Mouse (Mus musculus): ENCODE data around the gene Csrnp1. TPM values are rescaled to one million over a fixed set of nuclear protein-coding genes. Genes with fewer than 3 reads are reported as not detected.
A peak's percentile ranks its signal among the peaks of the same experiment; 100 is the strongest.

The Csrnp1 gene
- total RNA-seq, 2 experiments from 2014 or later: 17.4 to 17.7 TPM

DNA sequence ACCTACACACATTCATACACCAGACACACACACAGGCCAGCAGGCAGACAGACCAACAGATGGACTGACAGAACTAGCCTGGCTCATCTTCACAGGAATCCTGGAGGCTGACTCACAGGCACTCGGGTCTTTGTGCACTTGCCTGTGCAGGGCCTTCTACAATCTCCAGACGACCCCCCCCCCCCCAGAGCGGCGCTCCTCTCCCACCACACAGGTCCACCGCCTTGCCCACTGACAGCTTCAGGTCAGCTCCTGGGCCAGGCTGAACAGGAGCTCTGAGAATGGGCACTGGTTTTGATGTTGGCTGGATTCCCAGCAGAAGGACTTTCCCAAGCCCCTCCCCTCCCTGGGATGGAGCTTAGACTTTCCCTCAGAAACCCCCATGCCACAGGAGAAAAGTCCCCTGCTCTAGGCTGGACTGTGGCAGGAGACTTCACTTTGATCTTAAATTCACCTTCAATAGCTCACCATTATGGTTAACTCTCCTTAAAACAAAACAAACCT is 6.8 kb downstream of the Csrnp1 start:
- DNase-seq: peak; percentile 58

DNA sequence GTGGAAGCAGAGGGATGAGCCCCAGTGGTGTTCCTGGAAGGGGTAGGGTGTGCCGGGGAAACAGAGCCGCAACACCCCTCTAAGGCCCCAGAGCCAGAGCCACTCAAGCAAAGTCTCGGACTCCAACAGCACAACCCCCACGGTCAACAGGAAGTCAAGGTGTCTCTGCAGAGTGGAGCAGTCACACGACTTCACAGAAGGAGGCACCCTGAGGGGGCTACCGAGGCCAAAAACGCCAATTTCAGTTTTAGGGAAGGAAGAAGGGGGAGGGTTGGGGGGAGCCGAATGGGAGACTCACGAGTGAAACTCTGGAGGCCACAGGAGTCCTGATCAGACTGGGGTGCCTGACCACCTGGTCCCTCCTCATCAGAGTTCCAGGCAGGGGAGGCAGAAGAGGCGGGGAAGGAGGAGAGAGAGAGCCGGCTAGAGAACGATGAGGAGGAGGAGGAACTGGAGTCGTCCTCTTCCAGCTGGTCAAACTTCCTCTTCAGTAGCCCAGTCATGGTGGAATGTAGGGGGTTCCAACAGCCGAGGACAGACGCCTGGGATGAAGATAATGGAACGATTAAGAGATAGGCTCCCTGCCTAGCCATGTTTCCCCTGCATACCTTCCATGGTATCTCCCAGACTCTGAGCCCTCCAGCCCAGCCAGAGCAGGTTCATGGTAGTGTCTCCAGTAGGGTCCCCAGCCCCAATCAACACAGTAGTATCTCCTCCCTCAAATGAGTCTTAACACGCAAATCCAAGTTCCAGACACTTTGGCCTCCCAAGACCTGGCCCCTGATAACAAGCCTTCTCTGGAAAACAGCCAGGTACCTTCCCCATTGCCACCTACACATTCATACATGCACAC is 7.5 kb downstream of the Csrnp1 start:
- no peak for DNase-seq

DNA sequence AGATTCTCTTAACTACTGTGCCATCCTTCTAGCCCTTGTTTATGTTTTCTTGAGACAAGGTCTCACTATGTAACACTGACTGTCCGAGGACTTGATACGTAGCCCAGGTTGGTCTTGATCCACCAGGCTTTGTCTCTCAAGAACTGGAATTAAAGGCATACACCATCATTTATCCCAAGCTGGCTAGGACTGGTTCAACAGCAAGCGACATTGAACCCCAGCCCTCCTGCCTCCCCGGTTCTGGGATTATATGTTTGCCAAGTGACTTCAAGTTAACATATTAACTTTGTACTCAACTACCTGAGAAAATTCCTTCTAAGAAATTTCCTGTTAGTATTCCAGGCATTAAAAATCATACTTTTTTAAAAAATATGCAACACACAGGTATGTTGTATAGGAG is 9.2 kb downstream of the Csrnp1 start:
- DNase-seq: no peak

DNA sequence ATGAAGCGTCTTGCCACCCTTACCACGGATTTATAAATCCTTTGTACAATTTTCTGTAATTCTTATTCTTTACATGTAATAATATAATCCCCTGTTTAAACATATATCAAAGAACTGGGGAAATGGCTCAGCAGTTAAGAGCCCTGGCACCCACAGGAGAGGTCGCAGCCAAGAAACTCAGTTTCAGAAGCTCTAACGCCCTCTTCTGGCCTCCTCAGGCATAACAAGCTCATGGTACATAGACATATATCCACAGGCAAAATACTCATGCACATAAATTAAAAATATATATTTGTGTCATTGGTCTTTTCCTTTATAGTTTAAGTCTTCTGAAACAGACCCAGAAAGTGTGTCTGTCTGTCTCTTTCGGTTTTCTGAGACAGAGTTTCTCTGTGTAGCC is 9.8 kb downstream of the Csrnp1 start:
- DNase-seq: no peak

DNA sequence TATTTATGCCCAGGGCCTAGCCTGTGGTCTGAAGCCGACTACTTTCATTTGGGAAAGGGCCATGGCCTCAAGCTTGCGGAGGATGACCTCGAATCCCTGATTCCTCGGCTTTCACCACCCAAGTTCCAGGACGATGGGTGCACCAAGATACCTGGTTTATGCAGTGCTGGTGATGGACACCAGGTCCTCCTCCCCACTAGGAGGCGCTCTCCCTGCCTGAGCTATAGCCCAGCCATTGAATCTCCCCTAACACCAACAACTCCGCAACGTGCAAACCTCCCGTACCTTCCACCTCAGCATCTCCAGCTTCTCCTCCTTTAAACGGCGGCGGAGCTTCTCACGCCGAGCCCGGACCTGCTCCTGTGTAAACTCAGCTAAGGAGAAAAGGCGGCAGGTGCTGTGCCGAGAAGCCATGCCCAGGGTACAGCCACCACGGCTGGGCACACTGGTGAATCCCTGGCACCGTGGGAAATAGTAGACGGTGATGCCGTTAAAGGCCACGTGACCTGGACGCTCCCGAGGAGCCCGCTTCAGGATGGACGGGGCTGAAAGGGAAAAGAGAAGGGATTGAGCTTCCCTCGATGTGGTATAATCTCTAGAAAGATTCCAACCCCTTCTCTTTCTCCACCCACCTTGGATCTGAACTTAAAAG is 10.5 kb downstream of the Csrnp1 start:
- no peak for DNase-seq

DNA sequence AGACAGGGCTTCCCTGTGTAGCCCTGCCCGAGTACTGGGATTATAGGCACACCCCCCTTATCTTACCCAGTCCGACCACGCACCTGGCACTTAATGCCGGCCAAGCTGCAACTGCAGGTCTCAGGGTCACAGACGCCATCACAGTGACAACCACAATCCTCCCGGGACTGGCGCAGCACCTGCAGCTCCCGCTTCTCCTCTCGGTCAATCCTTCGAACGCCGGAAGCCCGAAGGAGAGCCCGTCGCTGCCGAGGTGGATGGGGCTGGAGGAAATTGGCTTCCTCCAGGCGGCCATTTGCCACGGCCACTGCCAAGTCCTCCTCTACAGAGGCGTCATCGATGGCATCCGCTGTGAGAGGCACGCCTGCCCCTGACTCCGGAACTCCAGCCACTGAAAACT is 11.2 kb downstream of the Csrnp1 start:
- no peak for DNase-seq

DNA sequence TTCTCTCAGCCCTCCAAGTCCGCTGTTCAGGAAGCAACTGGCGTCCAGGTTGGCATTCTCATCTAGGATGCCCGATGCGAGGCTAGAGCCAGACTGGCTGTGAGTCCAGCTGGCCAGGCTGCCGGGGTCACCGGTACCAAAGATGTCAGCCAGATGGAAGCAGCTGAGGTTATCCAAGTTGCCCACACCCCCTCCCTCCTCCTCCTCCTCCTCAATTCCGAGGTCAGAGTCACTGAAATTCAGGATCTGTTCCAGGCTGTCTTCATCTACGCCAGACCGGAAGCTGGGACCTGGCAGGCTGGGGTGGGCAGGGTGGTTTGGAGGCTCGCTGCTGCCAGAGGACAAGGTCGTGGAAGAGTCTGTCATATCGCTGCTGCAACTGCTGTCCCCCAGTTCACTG is 11.9 kb downstream of the Csrnp1 start:
- DNase-seq: no peak

DNA sequence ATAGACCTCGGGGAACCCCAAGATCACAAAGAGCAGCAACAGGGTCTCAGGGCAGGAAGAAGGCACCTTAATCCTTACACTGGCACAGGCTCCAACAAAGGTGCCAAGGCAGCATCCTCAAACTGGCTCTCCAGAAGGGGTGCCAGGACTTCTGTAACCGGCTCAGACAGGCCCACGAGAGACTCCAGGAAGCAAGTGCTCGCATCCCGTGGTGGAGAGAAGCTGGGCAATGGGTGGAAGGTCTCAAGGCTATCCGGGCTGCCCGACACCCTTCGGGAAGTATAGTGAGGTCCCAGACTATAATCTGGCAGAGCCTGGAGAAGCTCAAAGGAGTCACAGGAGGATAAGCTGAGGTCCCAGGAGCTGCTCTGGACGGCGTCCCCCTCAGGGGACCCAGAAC is 12.3 kb downstream of the Csrnp1 start:
- DNase-seq: no peak

DNA sequence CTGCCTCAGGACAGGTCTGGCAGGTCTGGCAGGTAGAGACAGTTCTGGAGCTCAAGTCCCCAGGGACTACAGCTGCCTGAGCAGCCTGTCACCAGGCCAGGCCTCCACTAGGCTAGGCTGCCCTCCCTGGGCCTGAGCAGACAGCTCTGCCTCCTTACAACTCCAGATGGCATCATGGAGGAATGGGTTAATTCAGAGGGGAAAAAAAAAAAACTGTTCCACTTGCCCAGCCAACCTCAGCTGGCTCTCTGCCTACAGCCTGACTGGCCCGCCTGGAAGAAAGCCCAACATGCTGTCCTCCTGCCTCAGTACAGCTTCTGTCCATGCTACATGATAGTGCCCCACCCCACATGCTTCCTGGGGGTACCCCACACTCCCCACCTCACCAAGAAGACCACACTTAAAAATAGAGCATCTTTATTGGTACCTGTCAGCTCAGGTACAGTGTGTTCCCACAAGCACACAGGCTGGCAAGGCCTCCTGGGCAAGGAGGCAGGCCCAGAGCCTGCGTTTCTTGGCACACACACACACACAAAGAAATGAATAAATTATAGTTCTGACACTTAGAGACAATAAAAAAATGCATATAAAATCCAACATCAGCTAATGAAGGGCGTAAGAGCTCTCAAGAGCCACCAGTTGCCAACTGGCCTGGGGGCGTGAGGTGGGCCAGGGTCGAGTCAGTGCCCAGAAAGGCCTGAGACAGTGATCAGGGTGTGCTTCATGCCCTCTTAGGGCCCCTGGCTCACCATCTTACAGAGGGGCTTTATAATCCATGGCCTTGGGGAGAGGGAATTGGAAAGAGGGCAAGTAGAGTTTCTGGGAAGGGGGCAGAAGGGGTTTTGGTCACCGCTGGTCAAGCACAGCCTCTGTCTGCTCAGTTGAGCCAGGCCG is 13.4 kb downstream of the Csrnp1 start:
- peak; percentile 76 for DNase-seq

DNA sequence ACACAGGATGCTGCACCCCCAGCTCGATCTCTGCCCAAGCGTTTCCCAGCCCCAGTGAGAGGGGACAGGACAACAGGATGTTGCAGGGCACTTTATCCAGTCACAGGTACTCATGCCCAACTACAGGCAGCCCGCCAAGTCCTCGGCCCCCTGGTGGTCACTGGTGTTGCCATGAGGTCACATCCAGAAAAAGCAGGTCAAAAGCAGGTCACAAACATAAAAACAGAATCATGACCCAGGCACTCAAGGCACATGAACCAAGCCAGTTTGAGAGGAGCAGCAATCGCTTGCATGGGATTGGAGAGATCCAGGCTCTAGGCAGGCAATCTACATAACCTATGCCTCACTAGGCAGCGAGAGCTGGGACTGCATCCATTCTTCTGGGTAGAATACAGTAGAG is 14.2 kb downstream of the Csrnp1 start:
- peak; percentile 91 for DNase-seq

DNA sequence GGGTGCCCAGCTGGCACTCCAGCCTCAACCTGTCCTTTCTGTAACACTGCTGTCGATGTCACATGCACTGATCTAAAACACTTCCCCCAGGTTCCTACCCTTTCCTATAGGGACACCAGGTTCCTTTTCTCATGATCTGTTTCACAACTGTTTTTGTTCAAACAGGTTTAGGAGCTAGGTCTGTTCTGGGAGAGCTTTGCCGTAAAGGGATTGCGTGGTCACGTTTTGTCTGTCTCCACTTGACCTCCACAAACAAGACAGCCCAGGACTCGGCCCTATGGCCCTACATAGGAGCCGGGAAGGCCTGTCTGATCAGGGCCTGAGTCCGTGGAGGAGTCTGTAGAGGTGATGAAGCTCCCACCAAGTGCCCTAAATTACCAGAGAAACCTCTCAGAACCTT is 14.6 kb downstream of the Csrnp1 start:
- DNase-seq: no peak

DNA sequence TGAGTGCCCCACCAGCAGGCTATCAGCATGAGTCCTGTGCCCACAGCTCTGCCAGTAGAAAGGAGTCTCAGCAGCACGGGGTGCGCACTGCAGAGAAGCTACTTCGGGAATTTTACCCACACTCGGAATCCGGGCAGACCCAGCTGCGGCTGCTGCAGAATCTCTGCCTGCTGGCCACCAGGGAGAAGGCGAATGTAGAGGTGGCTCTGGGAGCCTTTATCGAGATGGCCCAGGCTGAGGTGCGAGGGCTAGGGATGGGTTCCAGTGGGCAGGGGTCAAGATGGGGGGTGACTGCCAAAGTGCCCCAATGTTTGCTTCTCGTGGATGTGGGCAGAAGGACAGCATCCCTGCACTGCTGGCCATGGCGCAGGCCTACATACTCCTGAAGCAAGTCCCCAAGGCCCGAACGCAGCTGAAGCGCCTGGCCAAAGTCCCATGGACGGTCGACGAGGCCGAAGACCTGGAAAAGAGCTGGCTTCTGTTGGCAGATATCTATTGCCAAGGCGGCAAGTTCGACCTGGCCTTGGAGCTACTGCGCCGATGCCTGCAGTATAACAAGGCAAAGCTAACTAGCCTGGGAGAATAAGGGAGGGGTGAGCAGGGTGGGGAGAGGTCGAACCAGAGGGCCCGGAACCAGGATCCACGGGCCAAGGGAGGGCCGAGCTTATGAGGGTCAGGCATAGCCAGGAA is 18.1 kb downstream of the Csrnp1 start:
- DNase-seq: no peak

DNA sequence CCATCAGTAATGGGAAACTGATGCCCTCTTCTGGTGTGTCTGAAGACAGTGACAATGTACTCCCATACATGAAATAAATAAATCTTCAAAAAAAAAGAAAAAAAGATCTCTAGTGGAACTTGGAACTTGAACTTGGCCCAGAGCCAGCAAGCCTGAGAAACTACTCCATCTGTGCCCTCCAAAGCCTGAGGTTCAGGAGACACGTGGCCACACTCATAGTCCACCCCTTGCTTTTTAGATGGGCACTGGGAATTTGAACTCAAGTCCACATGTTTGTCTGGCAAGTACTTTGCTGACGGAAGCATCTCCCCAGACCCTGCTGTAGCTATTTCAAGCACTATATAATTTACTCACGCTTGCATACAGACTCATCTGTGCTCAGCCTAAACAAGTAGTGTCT is 19.3 kb downstream of the Csrnp1 start:
- no peak for DNase-seq

DNA sequence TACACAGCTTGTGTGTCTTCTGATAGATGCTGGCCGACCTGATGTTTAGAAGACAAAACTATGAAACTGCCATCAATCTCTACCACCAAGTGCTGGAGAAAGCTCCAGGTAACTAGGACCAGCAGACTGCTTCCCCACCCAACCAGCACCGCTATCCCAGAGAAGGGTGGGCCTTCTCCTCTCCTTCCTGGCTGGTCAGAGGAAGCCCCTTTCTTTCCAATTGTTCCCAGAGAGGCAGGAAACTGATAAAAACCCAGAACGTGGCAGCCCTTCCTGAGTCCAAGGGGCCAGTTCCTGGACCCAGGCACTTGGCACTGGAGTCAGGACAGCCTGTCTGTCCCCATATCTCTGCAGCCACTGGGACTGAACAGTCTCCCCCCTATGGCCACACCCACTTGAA is 20.3 kb downstream of the Csrnp1 start:
- DNase-seq: peak; percentile 40

DNA sequence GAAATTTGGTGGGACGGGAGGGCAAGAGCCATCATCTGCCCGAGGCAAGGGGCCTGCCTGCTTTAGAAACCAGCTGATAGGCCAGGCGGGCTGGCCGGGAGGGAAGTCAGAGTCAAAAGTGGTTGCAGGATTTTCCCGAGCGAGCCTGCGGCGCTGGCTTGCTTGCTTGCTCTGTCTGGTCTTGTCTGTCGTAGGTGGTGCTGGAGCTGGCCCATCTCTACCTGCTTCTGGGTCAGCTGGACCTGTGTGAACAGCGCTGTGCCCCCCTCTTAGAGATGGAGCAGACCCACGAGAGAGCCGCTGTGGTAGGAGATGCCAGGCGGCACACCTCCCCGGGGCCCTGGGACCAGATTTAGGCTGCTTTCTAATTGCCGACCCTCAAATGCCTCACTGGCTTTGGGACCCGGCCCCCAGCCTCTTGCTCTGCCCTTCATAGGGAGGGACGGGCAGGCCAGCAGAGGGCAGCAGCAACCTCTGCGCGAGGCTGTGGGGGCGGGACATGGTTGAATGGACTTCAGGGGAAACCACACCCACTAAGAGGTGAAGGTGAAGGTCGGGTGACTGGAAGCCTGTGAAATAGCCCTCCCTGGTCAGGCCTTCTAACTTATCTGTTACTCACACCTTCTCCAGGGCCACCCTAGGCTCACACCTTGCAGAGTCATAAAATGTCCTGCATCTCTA is 21.3 kb downstream of the Csrnp1 start:
- peak; percentile 86 for DNase-seq

DNA sequence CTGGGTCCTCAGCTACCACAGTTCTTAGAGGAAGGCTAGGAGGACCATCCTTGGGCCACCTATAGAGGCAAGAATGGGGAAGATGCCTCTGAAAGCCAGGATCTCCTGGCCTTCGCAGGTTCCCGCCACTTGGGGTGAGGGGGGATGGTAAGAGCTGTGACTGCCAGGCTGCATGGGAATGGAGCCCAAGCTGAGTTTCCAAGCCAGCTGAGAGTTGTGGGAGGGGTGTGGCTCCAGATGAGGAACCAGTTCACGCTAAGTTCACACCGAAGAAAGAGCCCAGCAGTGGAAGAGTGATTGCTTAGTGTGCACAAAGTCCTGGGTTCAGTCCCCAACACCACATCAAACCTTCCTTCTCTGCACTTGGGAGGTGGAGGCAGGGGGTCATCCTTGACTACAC is 22.2 kb downstream of the Csrnp1 start:
- no peak for DNase-seq

DNA sequence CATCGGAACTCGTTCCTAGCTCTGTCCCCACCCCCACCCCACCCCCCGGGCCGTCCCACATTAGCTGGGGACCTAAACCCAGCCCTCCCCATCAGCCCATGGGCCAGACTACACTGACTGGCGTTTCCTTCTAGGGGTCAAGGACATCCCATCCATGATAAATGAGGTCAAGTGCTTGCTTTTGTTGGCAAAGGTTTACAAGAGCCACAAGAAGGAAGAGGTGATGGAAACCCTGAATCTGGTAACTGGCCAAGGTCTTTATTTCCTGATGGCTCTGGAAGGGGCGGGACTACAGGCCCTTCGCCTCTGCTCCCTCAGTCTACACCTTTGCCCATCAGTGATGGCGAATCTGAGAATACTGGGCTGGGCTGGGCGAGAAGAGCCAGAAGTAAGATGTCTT is 25.6 kb downstream of the Csrnp1 start:
- no peak for DNase-seq

DNA sequence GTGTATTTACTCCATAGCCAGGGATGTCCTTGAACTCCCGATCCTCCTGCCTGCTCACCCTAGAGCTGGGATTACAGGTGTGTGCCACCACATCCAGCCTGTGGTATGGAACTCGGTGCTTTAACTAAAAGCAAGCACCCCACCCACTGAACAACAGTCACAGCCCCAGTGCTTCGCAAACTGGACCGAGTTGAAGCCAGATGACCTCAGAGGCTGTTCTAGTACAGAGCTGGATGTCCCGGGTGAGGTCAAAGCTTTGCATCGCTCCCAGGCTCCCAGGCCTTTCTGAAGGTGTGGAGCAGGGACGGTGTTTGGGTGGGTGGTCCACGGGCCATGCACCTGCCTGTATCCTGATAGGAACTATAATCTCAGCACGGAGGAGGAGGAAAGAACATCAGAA is 33.1 kb downstream of the Csrnp1 start:
- no peak for DNase-seq

DNA sequence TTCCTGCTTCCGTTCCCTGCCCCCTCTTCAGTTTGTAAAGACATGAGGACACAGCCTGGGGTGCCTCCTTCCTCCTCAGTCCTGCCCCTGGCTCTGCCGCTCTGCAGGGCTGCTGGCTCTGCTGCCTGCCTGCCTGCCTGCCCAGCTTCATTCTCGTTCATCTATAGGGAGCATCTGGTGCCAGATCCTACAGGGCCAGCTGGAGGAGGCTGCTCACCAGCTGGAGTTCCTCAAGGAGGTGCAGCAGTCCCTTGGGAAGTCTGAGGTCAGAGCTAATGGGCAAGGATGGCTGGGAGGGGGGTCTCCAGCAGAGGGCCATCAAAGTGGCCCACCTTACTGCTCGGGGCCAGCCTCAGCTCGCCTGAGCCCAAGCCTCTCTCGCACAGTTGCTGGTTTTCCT is 34.0 kb downstream of the Csrnp1 start:
- DNase-seq: peak; percentile 46

DNA sequence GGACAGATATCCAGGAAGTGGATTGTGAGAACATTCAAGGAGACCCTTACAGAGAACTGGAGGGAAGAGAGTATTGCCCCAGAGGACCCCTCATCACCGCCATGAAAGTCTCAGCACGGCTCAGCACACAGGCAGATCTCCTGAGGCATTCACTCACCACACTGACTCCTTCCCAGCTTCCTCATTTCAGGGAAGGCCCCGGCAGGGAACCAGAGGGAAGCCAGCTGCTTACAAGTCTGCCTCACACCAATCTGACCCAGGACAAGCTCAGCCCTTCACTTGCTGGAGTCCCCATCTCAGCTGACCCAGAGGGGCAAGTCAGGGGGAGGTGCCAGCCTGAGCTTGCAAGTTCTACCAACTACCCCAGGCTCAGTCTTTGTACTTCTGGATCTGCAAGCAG is 35.7 kb downstream of the Csrnp1 start:
- DNase-seq: no peak

DNA sequence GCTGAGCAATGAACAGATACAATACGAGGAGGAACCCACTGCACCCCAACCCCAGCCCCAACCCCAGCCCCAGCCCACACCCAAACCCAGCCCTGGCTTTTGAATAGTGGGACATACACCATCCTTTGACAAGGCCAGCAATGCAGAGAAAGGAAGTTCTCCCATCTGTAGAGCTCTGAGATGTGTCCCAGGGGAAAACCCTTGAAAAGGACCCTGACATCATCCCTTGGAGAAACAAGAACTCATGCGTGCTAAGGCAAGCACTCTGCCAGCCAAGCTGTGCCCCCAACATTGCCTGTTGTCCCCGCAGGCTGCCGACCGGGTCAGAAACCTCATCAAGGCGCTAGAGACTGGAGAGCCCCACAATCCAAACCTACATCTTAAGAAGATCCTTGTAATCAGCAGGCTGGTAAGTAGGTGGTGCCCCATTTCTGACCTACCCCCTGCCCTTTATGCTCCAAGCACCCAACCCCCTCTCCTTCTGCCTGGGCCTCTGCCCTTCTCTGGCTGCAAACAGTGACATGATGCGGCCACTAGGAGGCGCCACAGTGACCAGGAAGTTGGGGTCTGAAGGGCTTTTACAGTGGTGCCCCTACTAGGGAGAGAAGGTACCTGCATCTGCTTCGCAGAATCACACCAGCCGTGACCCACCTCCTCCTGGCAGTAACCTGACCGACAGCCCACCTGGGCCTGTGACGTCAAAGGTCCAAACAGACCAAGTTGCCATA is 39.1 kb downstream of the Csrnp1 start:
- peak; percentile 64 for DNase-seq
